Mouse (Mus musculus): ENCODE results near the gene Anxa7.

Gene Anxa7

GRCm38 (mm10) chr14:20432420-20432819 is 47.5 kb downstream of the Anxa7 start:
- DNase-seq (ENCODE audit: low spot score) = no peak

- DNase-seq (ENCODE audit: low spot score) = no peak
Measured at GRCm38 (mm10) chr14:20431726-20432125, 48.2 kb downstream of the Anxa7 start.

GRCm38 (mm10) chr14:20429833-20430232 is 50.1 kb downstream of the Anxa7 start:
- no peak for DNase-seq (ENCODE audit: low spot score)

GRCm38 (mm10) chr14:20428593-20428992 is 51.3 kb downstream of the Anxa7 start:
- no peak for DNase-seq (ENCODE audit: low spot score)

GRCm38 (mm10) chr14:20423046-20423445 is 56.9 kb downstream of the Anxa7 start:
- no peak for DNase-seq (ENCODE audit: low spot score)

GRCm38 (mm10) chr14:20422257-20422656 is 57.7 kb downstream of the Anxa7 start:
- no peak for DNase-seq (ENCODE audit: low spot score)

All from left cerebral cortex, adult 11 months (tissue).